Mouse (Mus musculus): ENCODE measurements around the gene Ppfia1. TPM values are rescaled to one million over a fixed set of nuclear protein-coding genes. Genes with fewer than 3 reads are reported as not detected.

Ppfia1 gene
- polyA plus RNA-seq, 1 experiment from 2014 or later: 36.0 TPM

GRCm38 (mm10) chr7:144468741-144469140 lies 84.8 kb downstream of the Ppfia1 start:
- Histone ChIP-seq H3K27me3 (ENCODE audit: insufficient read depth, poor library complexity, severe bottlenecking) (no peaks in the 10 kb centered on the region), H3K36me3 (peaks cover 29% of the 10 kb centered on the region), H3K4me1 (peaks cover 32% of the 10 kb centered on the region), H3K4me3 (peak overlapping the region; percentile 88), H3K9me3 (no peaks in the 10 kb centered on the region), H3K27ac (peak overlapping the region; percentile 92; the same call in 1 of the 2 replicates)
- 82% methylated on average over 5 of the region's 5 CpGs for whole genome bisulfite sequencing
- DNase-seq (ENCODE audit: low spot score): no peak

- peaks cover 84% of the 10 kb centered on the region for H3K36me3 ChIP-seq
- no peaks in the 10 kb centered on the region for H3K4me1 ChIP-seq
- no peak overlapping the region for H3K27ac ChIP-seq
- H3K4me3 ChIP-seq: no peak overlapping the region
- WGBS: 79% methylated on average over 7 of the region's 7 CpGs
- no peaks in the 10 kb centered on the region for H3K9me3 ChIP-seq
- H3K27me3 ChIP-seq (ENCODE audit: insufficient read depth, poor library complexity, severe bottlenecking): no peaks in the 10 kb centered on the region
- DNase-seq (ENCODE audit: low spot score): no peak
Observed at GRCm38 (mm10) chr7:144462577-144462976, 91.0 kb downstream of the Ppfia1 start.

- no peak for DNase-seq (ENCODE audit: low spot score)
- Histone ChIP-seq H3K4me1 (no peaks in the 10 kb centered on the region), H3K9me3 (no peaks in the 10 kb centered on the region), H3K36me3 (peaks cover 96% of the 10 kb centered on the region), H3K27ac (no peak overlapping the region), H3K4me3 (no peak overlapping the region), H3K27me3 (ENCODE audit: insufficient read depth, poor library complexity, severe bottlenecking) (no peaks in the 10 kb centered on the region)
- 89% methylated on average over 6 of the region's 6 CpGs for WGBS
Observed at GRCm38 (mm10) chr7:144461246-144461902, 92.2 kb downstream of the Ppfia1 start.

GRCm38 (mm10) chr7:144458881-144459280 lies 94.6 kb downstream of the Ppfia1 start:
- Histone ChIP-seq H3K27ac (no peak overlapping the region), H3K4me1 (no peaks in the 10 kb centered on the region), H3K27me3 (ENCODE audit: insufficient read depth, poor library complexity, severe bottlenecking) (no peaks in the 10 kb centered on the region), H3K4me3 (no peak overlapping the region), H3K36me3 (peaks cover 99% of the 10 kb centered on the region), H3K9me3 (no peaks in the 10 kb centered on the region)
- WGBS: 91% methylated on average over 1 of the region's 1 CpGs
- DNase-seq (ENCODE audit: low spot score): no peak

DNA sequence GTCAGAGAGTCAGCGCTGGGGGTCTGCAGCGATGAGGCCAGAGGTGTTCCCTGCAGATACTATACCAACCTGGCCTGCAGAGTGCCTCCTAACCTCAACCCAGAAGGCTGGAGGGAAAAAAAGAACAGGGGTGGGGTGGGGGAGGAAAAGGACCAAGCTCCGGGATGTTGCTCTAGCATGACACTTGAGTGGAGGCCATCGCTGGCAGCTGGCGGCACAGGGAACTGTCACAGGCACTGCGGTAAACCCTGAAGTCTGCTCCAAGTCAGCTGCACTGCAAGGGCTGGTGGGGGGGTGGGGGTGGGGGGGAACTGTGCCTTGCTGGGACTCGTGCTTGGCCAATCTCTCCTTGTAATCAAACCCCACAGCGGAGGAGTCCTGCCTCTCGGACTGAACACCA lies 102.9 kb downstream of the Ppfia1 start:
- peaks cover 98% of the 10 kb centered on the region for H3K36me3 ChIP-seq
- 88% methylated on average over 9 of the region's 9 CpGs for WGBS
- H3K4me1 ChIP-seq: no peaks in the 10 kb centered on the region
- no peak for DNase-seq (ENCODE audit: low spot score)
- H3K27me3 ChIP-seq (ENCODE audit: insufficient read depth, poor library complexity, severe bottlenecking): no peaks in the 10 kb centered on the region
- no peak overlapping the region for H3K4me3 ChIP-seq
- no peak overlapping the region for H3K27ac ChIP-seq
- no peaks in the 10 kb centered on the region for H3K9me3 ChIP-seq

DNA sequence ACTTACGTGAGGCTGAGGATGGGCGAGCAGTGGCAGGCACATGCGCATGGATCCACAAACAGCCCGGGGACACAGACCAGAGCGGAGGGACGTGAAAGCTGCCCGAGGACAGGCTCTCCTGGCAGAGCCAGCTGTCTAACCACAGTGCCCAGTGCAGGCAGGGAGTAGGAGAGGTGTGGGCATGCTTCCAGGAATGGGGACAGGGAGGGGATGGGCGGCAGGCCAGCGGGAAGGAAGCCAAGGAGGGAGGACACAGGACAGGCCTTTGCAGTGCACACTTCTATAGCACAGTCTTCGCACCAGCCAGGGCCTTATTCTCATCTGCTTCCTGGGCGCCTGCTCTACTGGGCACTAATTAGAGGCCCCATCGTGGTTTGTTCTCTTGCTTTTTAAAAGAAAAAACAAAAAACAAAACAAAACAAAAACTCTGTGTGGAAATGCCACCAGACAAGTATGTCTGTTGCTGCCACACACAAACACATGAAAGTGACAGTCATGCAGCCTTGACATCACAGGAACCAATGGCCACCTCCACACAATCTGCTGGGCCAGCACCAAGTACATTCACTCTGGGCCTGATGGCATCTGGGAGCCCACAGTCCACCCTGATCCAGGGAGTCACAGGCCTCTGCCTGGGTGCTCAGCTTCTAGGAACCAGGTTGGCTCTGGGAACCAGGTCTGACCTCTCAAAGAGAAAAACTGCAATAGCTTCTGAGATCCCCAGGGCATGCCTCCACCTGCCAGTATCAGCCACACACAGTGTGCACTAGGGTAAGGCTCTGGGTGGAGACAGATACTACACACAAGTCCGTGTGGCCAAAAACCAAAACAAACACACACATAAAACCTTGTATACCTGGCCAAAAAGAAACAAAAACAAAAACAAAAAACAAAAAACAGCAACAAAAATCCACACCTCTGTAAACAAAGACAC lies 103.6 kb downstream of the Ppfia1 start:
- Histone ChIP-seq H3K27ac (no peak overlapping the region), H3K36me3 (peaks cover 98% of the 10 kb centered on the region), H3K4me3 (no peak overlapping the region), H3K27me3 (ENCODE audit: insufficient read depth, poor library complexity, severe bottlenecking) (no peaks in the 10 kb centered on the region), H3K9me3 (no peaks in the 10 kb centered on the region), H3K4me1 (no peaks in the 10 kb centered on the region)
- WGBS: 94% methylated on average over 13 of the region's 13 CpGs
- DNase-seq (ENCODE audit: low spot score): no peak

GRCm38 (mm10) chr7:144448186-144448585 lies 105.3 kb downstream of the Ppfia1 start:
- H3K27me3 ChIP-seq (ENCODE audit: insufficient read depth, poor library complexity, severe bottlenecking): no peaks in the 10 kb centered on the region
- no peak overlapping the region for H3K4me3 ChIP-seq
- peaks cover 97% of the 10 kb centered on the region for H3K36me3 ChIP-seq
- no peak overlapping the region for H3K27ac ChIP-seq
- 87% methylated on average over 1 of the region's 1 CpGs for WGBS
- no peak for DNase-seq (ENCODE audit: low spot score)
- H3K4me1 ChIP-seq: no peaks in the 10 kb centered on the region
- H3K9me3 ChIP-seq: no peaks in the 10 kb centered on the region

DNA sequence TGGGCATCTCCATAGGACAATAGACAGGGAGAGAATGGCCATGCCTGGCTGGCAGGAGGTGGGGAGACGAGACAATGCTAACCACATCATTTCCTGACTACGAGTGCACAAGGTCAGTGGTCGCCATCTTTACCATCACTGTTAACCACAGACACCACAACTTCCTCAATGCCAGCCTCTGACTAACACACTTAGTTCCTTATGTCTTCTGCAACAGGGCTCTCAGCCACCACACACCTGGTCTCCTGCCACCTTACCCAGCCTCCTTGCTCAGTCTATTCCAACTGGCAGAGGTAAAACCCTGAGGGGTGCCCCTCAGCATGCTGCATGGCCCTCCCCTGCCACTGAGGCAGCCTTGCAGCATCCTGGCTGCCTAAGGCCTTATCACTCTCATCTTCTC lies 106.4 kb downstream of the Ppfia1 start:
- 73% methylated on average over 3 of the region's 3 CpGs for WGBS
- Histone ChIP-seq H3K27ac (no peak overlapping the region; the same call in 1 of the 2 replicates), H3K36me3 (peaks cover 97% of the 10 kb centered on the region)

GRCm38 (mm10) chr7:144444788-144445187 lies 108.7 kb downstream of the Ppfia1 start:
- WGBS: 84% methylated on average over 7 of the region's 7 CpGs
- Histone ChIP-seq H3K27me3 (ENCODE audit: insufficient read depth, poor library complexity, severe bottlenecking) (no peaks in the 10 kb centered on the region), H3K27ac (no peak overlapping the region), H3K9me3 (no peaks in the 10 kb centered on the region), H3K4me1 (no peaks in the 10 kb centered on the region), H3K4me3 (no peak overlapping the region), H3K36me3 (peaks cover 98% of the 10 kb centered on the region)
- DNase-seq (ENCODE audit: low spot score): no peak

More for the DNA sequence above, 106.4 kb downstream of the Ppfia1 start:
- no peak for DNase-seq (ENCODE audit: low spot score)
- no peak overlapping the region for H3K4me3 ChIP-seq
- no peaks in the 10 kb centered on the region for H3K27me3 ChIP-seq (ENCODE audit: insufficient read depth, poor library complexity, severe bottlenecking)
- no peaks in the 10 kb centered on the region for H3K9me3 ChIP-seq
- no peaks in the 10 kb centered on the region for H3K4me1 ChIP-seq

GRCm38 (mm10) chr7:144441976-144442375 lies 111.6 kb downstream of the Ppfia1 start:
- 85% methylated on average over 4 of the region's 4 CpGs for WGBS
- H3K4me3 ChIP-seq: no peak overlapping the region
- peaks cover 99% of the 10 kb centered on the region for H3K36me3 ChIP-seq
- DNase-seq (ENCODE audit: low spot score): no peak
- H3K27me3 ChIP-seq (ENCODE audit: insufficient read depth, poor library complexity, severe bottlenecking): no peaks in the 10 kb centered on the region
- H3K4me1 ChIP-seq: no peaks in the 10 kb centered on the region
- no peak overlapping the region for H3K27ac ChIP-seq
- no peaks in the 10 kb centered on the region for H3K9me3 ChIP-seq

DNA sequence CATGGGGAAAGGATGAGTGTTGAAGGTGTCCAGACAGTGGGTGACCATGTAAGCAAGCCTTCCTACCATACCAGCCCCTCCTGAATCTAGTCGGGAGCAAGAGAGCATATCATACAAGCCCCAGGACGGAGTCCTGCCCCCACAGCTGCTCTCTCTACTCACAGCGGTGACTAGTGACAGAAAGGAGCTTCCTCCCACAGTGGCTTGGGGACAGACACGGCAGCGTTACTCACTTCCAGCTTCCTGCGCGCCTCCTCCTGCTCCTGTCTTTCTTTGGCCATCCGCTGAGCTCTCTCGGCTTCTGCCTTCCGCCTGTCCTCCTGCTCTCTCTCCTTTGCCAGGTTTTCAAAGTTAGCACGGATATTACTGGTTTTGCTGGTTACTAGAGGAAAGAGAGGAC lies 112.1 kb downstream of the Ppfia1 start:
- 88% methylated on average over 11 of the region's 11 CpGs for WGBS
- DNase-seq (ENCODE audit: low spot score): no peak
- no peaks in the 10 kb centered on the region for H3K27me3 ChIP-seq (ENCODE audit: insufficient read depth, poor library complexity, severe bottlenecking)
- H3K4me3 ChIP-seq: no peak overlapping the region
- H3K9me3 ChIP-seq: no peaks in the 10 kb centered on the region
- H3K36me3 ChIP-seq: peaks cover 99% of the 10 kb centered on the region
- no peaks in the 10 kb centered on the region for H3K4me1 ChIP-seq
- H3K27ac ChIP-seq: no peak overlapping the region

DNA sequence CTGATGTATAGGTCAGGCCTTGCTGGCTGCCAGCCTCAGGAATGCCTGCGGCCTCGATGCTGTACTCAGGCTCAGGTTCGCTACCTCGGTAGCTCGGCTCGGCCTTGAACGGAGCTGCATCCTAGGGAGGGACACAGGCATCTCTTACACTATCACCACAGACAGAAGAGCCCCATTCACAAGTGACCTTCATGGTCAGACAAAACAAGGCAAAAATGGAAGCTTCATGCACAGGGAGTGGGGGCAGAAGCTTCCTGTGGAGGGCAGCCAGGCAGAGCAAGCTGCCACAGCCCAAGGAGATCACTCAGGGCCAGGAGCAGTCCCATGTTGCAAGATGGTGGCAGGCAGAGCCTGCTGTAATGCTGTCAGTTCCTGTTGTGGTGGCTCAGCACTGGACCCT lies 114.7 kb downstream of the Ppfia1 start:
- Histone ChIP-seq H3K4me3 (no peak overlapping the region), H3K36me3 (peaks cover 84% of the 10 kb centered on the region), H3K27ac (no peak overlapping the region), H3K9me3 (no peaks in the 10 kb centered on the region), H3K4me1 (no peaks in the 10 kb centered on the region), H3K27me3 (ENCODE audit: insufficient read depth, poor library complexity, severe bottlenecking) (no peaks in the 10 kb centered on the region)
- WGBS: 96% methylated on average over 7 of the region's 7 CpGs
- DNase-seq (ENCODE audit: low spot score): no peak

GRCm38 (mm10) chr7:144432920-144433319 lies 120.6 kb downstream of the Ppfia1 start:
- WGBS: 67% methylated on average over 2 of the region's 2 CpGs
- H3K4me1 ChIP-seq: no peaks in the 10 kb centered on the region
- H3K9me3 ChIP-seq: no peaks in the 10 kb centered on the region
- peaks cover 26% of the 10 kb centered on the region for H3K36me3 ChIP-seq
- H3K27ac ChIP-seq: no peak overlapping the region
- no peak overlapping the region for H3K4me3 ChIP-seq
- H3K27me3 ChIP-seq (ENCODE audit: insufficient read depth, poor library complexity, severe bottlenecking): peaks cover under 1% of the 10 kb centered on the region; the same call in 1 of the 2 replicates
- no peak for DNase-seq (ENCODE audit: low spot score)
